Mouse (Mus musculus) ES-E14 (cell line): ENCODE measurements around the gene Hist1h4b. TPM values are rescaled to one million over a fixed set of nuclear protein-coding genes. Genes with fewer than 3 reads are reported as not detected.

ENCODE experiments used
- DNase-seq: peaks from one replicate; pipeline ENCODE4 v3.0.0-alpha.2; 2013; ENCODE audit warnings: low read depth, low spot score
- H3K27ac ChIP-seq: 2 replicates; pipeline ENCODE4 v1.5.1; 2012; ENCODE audit warnings: low read depth, mild to moderate bottlenecking, low read length, moderate library complexity, mixed read lengths; ENCODE audit not compliant: poor library complexity, insufficient read depth, severe bottlenecking
- H3K36me3 ChIP-seq: 2 replicates; pipeline ENCODE4 v1.6.1; 2012; ENCODE audit warnings: mild to moderate bottlenecking, low read length, moderate library complexity, mixed read lengths; ENCODE audit not compliant: control insufficient read depth, poor library complexity, insufficient read depth, severe bottlenecking
- H3K4me1 ChIP-seq, 2 experiments: fragments of 150-350 bp in 1 of 2; sonication (generic) in 1 of 2; 2 replicates each; pipeline ENCODE4 v1.6.1; 2012; ENCODE audit warnings: low read length in 2 of 2, mild to moderate bottlenecking in 1 of 2, mixed read lengths in 1 of 2; ENCODE audit not compliant: control insufficient read depth in 2 of 2, insufficient read depth in 2 of 2, poor library complexity in 1 of 2
- H3K4me3 ChIP-seq, 2 experiments: fragments of 150-350 bp in 1 of 2; sonication (generic) in 1 of 2; 2 replicates each; pipeline ENCODE4 v1.5.1; 2012; ENCODE audit warnings: low read length in 2 of 2, low read depth in 1 of 2, mild to moderate bottlenecking in 1 of 2, mixed read lengths in 1 of 2; ENCODE audit not compliant: insufficient read depth in 1 of 2, poor library complexity in 1 of 2, severe bottlenecking in 1 of 2
- H3K9ac ChIP-seq: 2 replicates; pipeline ENCODE4 v1.6.1; 2012; ENCODE audit warnings: low read depth, mild to moderate bottlenecking, low read length, mixed read lengths; ENCODE audit not compliant: poor library complexity, insufficient read depth, severe bottlenecking
- H3K9me3 ChIP-seq: fragments of 150-350 bp; sonication (generic); 2 replicates; pipeline ENCODE4 v1.6.1; 2012; ENCODE audit warnings: low read depth, mild to moderate bottlenecking, low read length; ENCODE audit not compliant: control insufficient read depth, insufficient read depth
- CHD2 ChIP-seq: IDR thresholded peaks from 2 replicates; pipeline ENCODE4 v1.6.1; 2014; ENCODE audit warnings: mild to moderate bottlenecking, low read depth, low read length, inconsistent platforms
- HCFC1 ChIP-seq: IDR thresholded peaks from 2 replicates; pipeline ENCODE4 v1.6.1; 2012; ENCODE audit warnings: low read length, inconsistent platforms, borderline replicate concordance; ENCODE audit not compliant: insufficient read depth
- MAFK ChIP-seq: IDR thresholded peaks from 2 replicates; pipeline ENCODE4 v1.6.1; 2014; ENCODE audit warnings: mild to moderate bottlenecking, low read depth, low read length, inconsistent platforms; ENCODE audit not compliant: insufficient read depth
- ZC3H11A ChIP-seq: IDR thresholded peaks from 2 replicates; pipeline ENCODE4 v1.6.1; 2012; ENCODE audit warnings: low read depth, mild to moderate bottlenecking, inconsistent platforms, low read length, borderline replicate concordance
- ZNF384 ChIP-seq: IDR thresholded peaks from 2 replicates; pipeline ENCODE4 v1.6.1; 2012; ENCODE audit warnings: low read depth, low read length, inconsistent platforms
- in situ Hi-C, 2 experiments: fragments of 600-800 bp; cut with MboI; formaldehyde crosslinking; loops; one replicate each; pipeline ENCODE4 v1.15.1; 2025; ENCODE audit warnings: low sequenced_read_pairs in 2 of 2, inconsistent platforms in 1 of 2; ENCODE audit not compliant: unreplicated experiment in 2 of 2
- total RNA-seq: library from RNA; depleted of rRNA; stranded (reverse); fragments of 300-350 nt; gene quantifications from 2 replicates; pipeline ENCODE4 v1.2.3, GENCODE M21; 2012; rRNA removed

The Hist1h4b gene
- 1,054 and 1,339 TPM in 2 replicates for total RNA-seq

GRCm38 (mm10) chr13:23756790-23757189 lies at the start of gene Hist1h4b:
Gene Hist1h4b, plus strand, starts transcription at chr13:23757013.
- TF ChIP-seq HCFC1 (peak; percentile 74; the same call in 1 of the 2 replicates), ZNF384 (no peak)
- Histone ChIP-seq H3K9ac (peak within 1 kb of the TSS; percentile 84), H3K27ac (peak within 1 kb of the TSS; percentile 93), H3K36me3 (no peaks in the 10 kb centered on the region), H3K4me1 (peaks cover 0 to 4% of the 10 kb centered on the region in 2 experiments; a peak in 1 of 4 replicates), H3K9me3 (no peaks in the 10 kb centered on the region), H3K4me3 (peak within 1 kb of the TSS; percentile 38 to 59)
- in situ Hi-C loops: loop anchor here in 1 of 2 experiments (25.0 kb wide), 1 partner anchor 1719 kb away; the partner anchor contains the start of genes Hist1h2ag, Hist1h2ah, Hist1h2bj and Hist1h2bk
- peak; percentile 96 for DNase-seq

GRCm38 (mm10) chr13:23708041-23708440 lies 48.8 kb upstream of the Hist1h4b start:
- Histone ChIP-seq H3K9ac (no peak overlapping the region), H3K4me1 (peaks cover 4 to 5% of the 10 kb centered on the region in 2 experiments; a peak in 2 of 4 replicates), H3K4me3 (no peak overlapping the region), H3K9me3 (no peaks in the 10 kb centered on the region), H3K27ac (no peak overlapping the region), H3K36me3 (no peaks in the 10 kb centered on the region)
- in situ Hi-C loops: no loop called here
- no peak for DNase-seq
- TF ChIP-seq ZC3H11A (no peak), ZNF384 (no peak), MAFK (no peak), CHD2 (no peak)

GRCm38 (mm10) chr13:23708654-23709053 lies 48.2 kb upstream of the Hist1h4b start:
- in situ Hi-C loops: no loop called here
- no peak for TF ChIP-seq ZC3H11A
- TF ChIP-seq MAFK: no peak
- TF ChIP-seq CHD2: no peak
- no peak for TF ChIP-seq HCFC1
- no peak for TF ChIP-seq ZNF384
- no peak for DNase-seq
- H3K9me3 ChIP-seq: no peaks in the 10 kb centered on the region
- H3K27ac ChIP-seq: no peak overlapping the region
- no peak overlapping the region for H3K9ac ChIP-seq
- H3K4me3 ChIP-seq: no peak overlapping the region
- H3K36me3 ChIP-seq: no peaks in the 10 kb centered on the region
- H3K4me1 ChIP-seq: peaks cover 4 to 5% of the 10 kb centered on the region in 2 experiments; a peak in 2 of 4 replicates

- Histone ChIP-seq H3K9me3 (no peaks in the 10 kb centered on the region), H3K4me3 (peak overlapping the region in 1 of 2 experiments; percentile 13; a peak in 1 of 4 replicates), H3K36me3 (no peaks in the 10 kb centered on the region), H3K27ac (no peak overlapping the region), H3K9ac (peak overlapping the region; percentile 19; the same call in 1 of the 2 replicates), H3K4me1 (peaks cover 4 to 5% of the 10 kb centered on the region in 2 experiments; a peak in 2 of 4 replicates)
- in situ Hi-C loops: no loop called here
- TF ChIP-seq MAFK: no peak
- TF ChIP-seq HCFC1: no peak
- TF ChIP-seq ZNF384: no peak
- TF ChIP-seq ZC3H11A: no peak
- no peak for TF ChIP-seq CHD2
- no peak for DNase-seq
Measured at GRCm38 (mm10) chr13:23709714-23710373, 47.0 kb upstream of the Hist1h4b start.
